Mouse (Mus musculus) heart, embryonic 11.5 days (tissue): Measurements from ENCODE around the gene Ankrd34a. TPM values are rescaled to one million over a fixed set of nuclear protein-coding genes. Genes with fewer than 3 reads are reported as not detected.

Source experiments
- ATAC-seq: fragments of 200-750 bp; cut with Nextera tagmentation; replicated peaks from 2 replicates; pipeline ENCODE4 v1.8.0; 2017; ENCODE audit warnings: moderate library complexity; ENCODE audit not compliant: insufficient number of reproducible peaks, low FRiP score, low TSS enrichment
- H3K27ac ChIP-seq: fragments of 300-500 bp; sonication (generic); 2 replicates; pipeline ENCODE4 v1.5.1; 2014; ENCODE audit warnings: mild to moderate bottlenecking, low read depth, low read length
- H3K27me3 ChIP-seq: fragments of 300-500 bp; sonication (generic); 2 replicates; pipeline ENCODE4 v1.6.1; 2014; ENCODE audit warnings: mild to moderate bottlenecking, low read length, mixed read lengths; ENCODE audit not compliant: control insufficient read depth, insufficient read depth
- H3K36me3 ChIP-seq: fragments of 300-500 bp; sonication (generic); 2 replicates; pipeline ENCODE4 v1.6.1; 2014; ENCODE audit warnings: mild to moderate bottlenecking, low read length, moderate library complexity, mixed read lengths; ENCODE audit not compliant: control insufficient read depth, insufficient read depth
- H3K4me1 ChIP-seq: fragments of 300-500 bp; sonication (generic); 2 replicates; pipeline ENCODE4 v1.6.1; 2014; ENCODE audit warnings: low read length; ENCODE audit not compliant: control insufficient read depth, insufficient read depth
- H3K4me2 ChIP-seq: fragments of 300-500 bp; sonication (generic); 2 replicates; pipeline ENCODE4 v1.6.1; 2014; ENCODE audit warnings: mild to moderate bottlenecking, moderate library complexity
- H3K4me3 ChIP-seq: fragments of 300-500 bp; sonication (generic); 2 replicates; pipeline ENCODE4 v1.5.1; 2014; ENCODE audit warnings: low read depth, low read length
- H3K9ac ChIP-seq: fragments of 300-500 bp; sonication (generic); 2 replicates; pipeline ENCODE4 v1.6.1; 2014; ENCODE audit warnings: mild to moderate bottlenecking, low read depth, low read length, moderate library complexity
- H3K9me3 ChIP-seq: fragments of 300-500 bp; sonication (generic); replicated peaks from 2 replicates; pipeline ENCODE4 v1.6.1; 2016; ENCODE audit warnings: low read length; ENCODE audit not compliant: control insufficient read depth
- WGBS: fragments of 180-500 bp; shearing (Covaris S2); extraction: QIAGEN DNeasy Blood & Tissue Kit; methylation state at CpG from one replicate; pipeline ENCODE4 v1.1.7; 2014; ENCODE audit not compliant: insufficient replicate concordance; 5-methylcytosine and 5-hydroxymethylcytosine counted together
- polyA plus RNA-seq: library from polyadenylated mRNA; unstranded; fragments of >200 nt; fragmentation: Nextera tagmentation; extraction: Ambion mirVana; gene quantifications from 2 replicates; pipeline ENCODE4 v1.2.1, GENCODE M21; 2014

Gene Ankrd34a
- 9.0 TPM in 2 replicates for polyA plus RNA-seq

GRCm38 (mm10) chr3:96596228-96596707 is at the start of gene Ankrd34a:
TSS of gene Ankrd34a (plus strand) at chr3:96596636.
- H3K9ac ChIP-seq: peak within 1 kb of the TSS; percentile 83
- H3K4me1 ChIP-seq: peaks cover 28% of the 10 kb centered on the region
- peak within 1 kb of the TSS; percentile 98 for H3K4me2 ChIP-seq
- under 1% methylated on average over 19 of the region's 23 CpGs for WGBS
- peaks cover 2% of the 10 kb centered on the region; the same call in 1 of the 2 replicates for H3K27me3 ChIP-seq
- H3K4me3 ChIP-seq: peak within 1 kb of the TSS; percentile 65
- no peak for ATAC-seq
- H3K27ac ChIP-seq: peak within 1 kb of the TSS; percentile 78
- H3K9me3 ChIP-seq: no peaks in the 10 kb centered on the region
- no peaks in the 10 kb centered on the region for H3K36me3 ChIP-seq

- H3K9me3 ChIP-seq: no peaks in the 10 kb centered on the region
- WGBS: 50% methylated on average over 4 of the region's 4 CpGs
- no peak overlapping the region for H3K9ac ChIP-seq
- no peak for ATAC-seq
- H3K4me2 ChIP-seq: 0 out of 2 replicates have a peak overlapping the region, but pooled peaks have one; percentile 34
- peaks cover 5% of the 10 kb centered on the region; the same call in 1 of the 2 replicates for H3K27me3 ChIP-seq
- H3K27ac ChIP-seq: no peak overlapping the region
- peaks cover 5% of the 10 kb centered on the region for H3K4me1 ChIP-seq
- H3K4me3 ChIP-seq: no peak overlapping the region
- no peaks in the 10 kb centered on the region for H3K36me3 ChIP-seq
Measured at GRCm38 (mm10) chr3:96546880-96547279, 49.6 kb upstream of the Ankrd34a start.

- 0 out of 2 replicates have a peak overlapping the region, but pooled peaks have one; percentile 16 for H3K9ac ChIP-seq
- peaks cover 7% of the 10 kb centered on the region for H3K4me1 ChIP-seq
- no peak overlapping the region for H3K27ac ChIP-seq
- H3K9me3 ChIP-seq: no peaks in the 10 kb centered on the region
- H3K27me3 ChIP-seq: peaks cover 5% of the 10 kb centered on the region; the same call in 1 of the 2 replicates
- WGBS: 12% methylated on average over 14 of the region's 14 CpGs
- H3K4me2 ChIP-seq: peak overlapping the region; percentile 40
- no peak for ATAC-seq
- H3K36me3 ChIP-seq: no peaks in the 10 kb centered on the region
- no peak overlapping the region for H3K4me3 ChIP-seq
Measured at GRCm38 (mm10) chr3:96547389-96547960, 49.0 kb upstream of the Ankrd34a start.

GRCm38 (mm10) chr3:96548824-96549223 is 47.6 kb upstream of the Ankrd34a start:
- no peaks in the 10 kb centered on the region for H3K9me3 ChIP-seq
- ATAC-seq: no peak
- H3K36me3 ChIP-seq: no peaks in the 10 kb centered on the region
- H3K27me3 ChIP-seq: no peaks in the 10 kb centered on the region
- no peak overlapping the region for H3K27ac ChIP-seq
- H3K9ac ChIP-seq: no peak overlapping the region
- H3K4me3 ChIP-seq: no peak overlapping the region
- WGBS: 70% methylated on average over 7 of the region's 7 CpGs
- no peak overlapping the region for H3K4me2 ChIP-seq
- peaks cover 7% of the 10 kb centered on the region for H3K4me1 ChIP-seq

- Histone ChIP-seq H3K36me3 (no peaks in the 10 kb centered on the region), H3K4me2 (peak overlapping the region; percentile 22; the same call in 1 of the 2 replicates), H3K4me3 (no peak overlapping the region), H3K9ac (no peak overlapping the region; the same call in 1 of the 2 replicates), H3K4me1 (peaks cover 7% of the 10 kb centered on the region), H3K27me3 (no peaks in the 10 kb centered on the region), H3K27ac (no peak overlapping the region), H3K9me3 (no peaks in the 10 kb centered on the region)
- ATAC-seq: 0 out of 2 replicates have a peak, but pooled peaks have one; percentile 51
- WGBS: 68% methylated on average over 5 of the region's 5 CpGs
Measured at GRCm38 (mm10) chr3:96549346-96549745, 47.1 kb upstream of the Ankrd34a start.

GRCm38 (mm10) chr3:96551203-96551602 is 45.2 kb upstream of the Ankrd34a start:
- Histone ChIP-seq H3K27ac (no peak overlapping the region), H3K9ac (0 out of 2 replicates have a peak overlapping the region, but pooled peaks have one; percentile 18), H3K4me2 (no peak overlapping the region), H3K4me3 (no peak overlapping the region), H3K9me3 (no peaks in the 10 kb centered on the region), H3K4me1 (peaks cover 14% of the 10 kb centered on the region), H3K36me3 (no peaks in the 10 kb centered on the region), H3K27me3 (no peaks in the 10 kb centered on the region)
- 15% methylated on average over 8 of the region's 8 CpGs for WGBS
- no peak for ATAC-seq

- WGBS: 66% methylated on average over 7 of the region's 7 CpGs
- no peak overlapping the region for H3K4me3 ChIP-seq
- no peaks in the 10 kb centered on the region for H3K27me3 ChIP-seq
- H3K9me3 ChIP-seq: no peaks in the 10 kb centered on the region
- no peak for ATAC-seq
- H3K27ac ChIP-seq: no peak overlapping the region
- 0 out of 2 replicates have a peak overlapping the region, but pooled peaks have one; percentile 34 for H3K9ac ChIP-seq
- no peak overlapping the region; the same call in 1 of the 2 replicates for H3K4me2 ChIP-seq
- H3K36me3 ChIP-seq: no peaks in the 10 kb centered on the region
- H3K4me1 ChIP-seq: peaks cover 14% of the 10 kb centered on the region
Measured at GRCm38 (mm10) chr3:96551890-96552289, 44.5 kb upstream of the Ankrd34a start.

- Histone ChIP-seq H3K36me3 (no peaks in the 10 kb centered on the region), H3K9me3 (no peaks in the 10 kb centered on the region), H3K4me2 (no peak overlapping the region), H3K27me3 (no peaks in the 10 kb centered on the region), H3K27ac (no peak overlapping the region), H3K4me3 (no peak overlapping the region), H3K9ac (no peak overlapping the region), H3K4me1 (peaks cover 14% of the 10 kb centered on the region)
- no peak for ATAC-seq
- 72% methylated on average over 6 of the region's 6 CpGs for WGBS
Measured at GRCm38 (mm10) chr3:96553601-96554000, 42.8 kb upstream of the Ankrd34a start.
